Mouse (Mus musculus): ENCODE measurements around the gene Mrgprx2. TPM values are rescaled to one million over a fixed set of nuclear protein-coding genes. Genes with fewer than 3 reads are reported as not detected.
"Not testable (repeated sequence)": the region's sequence is repeated elsewhere in the genome, so short reads cannot be mapped to it uniquely, and the experiment has no call there.

Gene Mrgprx2
- not detected in 2 replicates for polyA plus RNA-seq (2015; fragmentation: Nextera tagmentation; extraction: Ambion mirVana)

DNA sequence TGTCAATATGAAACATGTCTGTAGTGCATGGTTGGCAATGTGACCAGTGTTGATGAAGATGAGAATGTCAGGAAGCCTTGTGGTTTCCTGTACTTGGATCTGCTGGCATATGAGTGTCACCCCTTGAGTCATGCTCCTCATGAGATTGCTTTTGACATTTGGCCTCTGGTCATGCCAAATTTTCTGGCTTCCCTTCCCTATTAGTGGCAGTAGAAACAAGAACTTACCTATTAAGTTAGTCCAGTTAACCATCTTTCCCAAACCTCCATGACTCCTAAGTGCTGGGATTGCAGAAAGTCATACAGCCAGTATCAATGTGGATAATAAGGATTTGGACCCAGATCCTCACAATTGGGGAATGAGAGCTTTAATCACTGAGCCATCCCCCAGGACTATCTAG is at the start of gene Mrgprx2:
Gene Mrgprx2, minus strand, starts transcription at position 101 of the 400 bp plus-strand sequence.
- Histone ChIP-seq H3K4me2 (no peak within 1 kb of the TSS), H3K4me1 (no peaks in the 10 kb centered on the region), H3K27me3 (no peaks in the 10 kb centered on the region), H3K9me3 (replicated peaks) (peaks cover 21% of the 10 kb centered on the region), H3K27ac (no peak within 1 kb of the TSS), H3K4me3 (no peak within 1 kb of the TSS), H3K9ac (no peak within 1 kb of the TSS), H3K36me3 (ENCODE audit: poor library complexity, severe bottlenecking) (no peaks in the 10 kb centered on the region)
- no peak for ATAC-seq

DNA sequence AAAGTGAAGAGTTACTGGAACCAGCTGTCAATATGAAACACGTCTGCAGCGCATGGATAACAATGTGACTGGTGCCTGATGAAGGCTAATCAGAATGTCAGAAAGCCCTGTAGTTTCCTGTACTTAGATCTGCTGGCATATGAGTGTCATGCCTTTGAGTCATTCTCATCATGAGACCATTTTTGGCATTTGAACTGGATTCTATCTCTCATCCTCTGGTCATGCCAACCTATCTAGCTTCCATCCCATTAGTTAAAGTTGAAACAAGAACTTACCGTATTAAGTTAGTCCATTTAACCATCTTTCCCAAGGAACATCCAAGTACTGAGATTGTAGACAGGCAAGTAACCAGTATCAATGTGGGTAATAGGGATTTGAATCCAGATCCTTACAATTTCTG is 42.9 kb downstream of the Mrgprx2 start, which contains the start of gene Mrgprb1:
Gene Mrgprb1, minus strand, starts transcription at position 101 of the 400 bp plus-strand sequence.
- Histone ChIP-seq H3K27me3 (no peaks in the 10 kb centered on the region), H3K9me3 (replicated peaks) (peaks cover 22% of the 10 kb centered on the region), H3K4me2 (no peak within 1 kb of the TSS), H3K9ac (no peak within 1 kb of the TSS), H3K4me3 (no peak within 1 kb of the TSS), H3K4me1 (no peaks in the 10 kb centered on the region), H3K36me3 (ENCODE audit: poor library complexity, severe bottlenecking) (no peaks in the 10 kb centered on the region), H3K27ac (no peak within 1 kb of the TSS)
- WGBS: 87% methylated on average over 3 of the region's 3 CpGs
- no peak for ATAC-seq

DNA sequence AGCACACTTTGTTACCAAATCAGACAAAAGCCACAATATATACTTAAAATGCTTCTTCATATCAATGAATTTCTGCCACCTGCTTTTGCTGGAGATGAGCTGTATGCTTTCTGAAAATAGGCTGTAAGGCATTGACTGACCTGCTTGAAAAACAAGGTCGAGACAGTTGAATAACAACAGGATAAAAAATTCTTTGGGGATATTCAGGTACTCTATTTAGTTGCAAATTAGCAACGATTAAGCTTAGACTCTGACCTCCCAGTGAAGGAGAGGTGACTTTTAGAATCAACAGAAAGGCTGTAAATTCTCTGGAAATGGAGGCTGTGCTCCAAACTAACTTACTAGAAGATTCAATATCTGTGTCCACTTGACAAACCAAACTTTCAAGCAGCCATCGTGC is 62.5 kb downstream of the Mrgprx2 start:
- Histone ChIP-seq H3K27ac (no peak overlapping the region), H3K9me3 (replicated peaks) (peaks cover 33% of the 10 kb centered on the region), H3K4me2 (no peak overlapping the region), H3K9ac (no peak overlapping the region), H3K4me3 (no peak overlapping the region), H3K36me3 (ENCODE audit: poor library complexity, severe bottlenecking) (no peaks in the 10 kb centered on the region), H3K4me1 (no peaks in the 10 kb centered on the region), H3K27me3 (no peaks in the 10 kb centered on the region)
- WGBS: 58% methylated on average over 3 of the region's 3 CpGs
- ATAC-seq: no peak

DNA sequence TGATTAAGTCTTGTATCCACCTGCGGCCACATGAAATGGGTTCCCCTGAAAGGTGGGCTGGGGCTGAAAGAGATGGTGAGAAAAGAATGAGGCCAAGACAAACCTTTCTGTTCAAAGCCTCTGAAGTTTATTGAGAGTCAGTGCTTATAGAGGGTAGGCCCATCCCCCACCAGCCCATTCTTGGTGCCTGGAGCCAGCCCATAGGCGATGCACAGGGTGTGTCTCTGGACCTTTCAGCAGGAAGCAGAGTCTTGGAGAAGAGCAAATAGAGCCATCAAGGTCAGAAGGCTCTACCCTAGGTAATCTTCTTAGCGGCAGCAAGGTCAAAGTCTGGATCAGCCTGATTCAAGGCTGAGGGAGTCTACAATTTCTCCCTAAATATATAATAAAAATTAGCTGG is 63.2 kb downstream of the Mrgprx2 start:
- H3K36me3 ChIP-seq (ENCODE audit: poor library complexity, severe bottlenecking); H3K4me1 ChIP-seq; H3K4me3 ChIP-seq; H3K9ac ChIP-seq; H3K27me3 ChIP-seq; H3K4me2 ChIP-seq; H3K27ac ChIP-seq; ATAC-seq: not testable (repeated sequence)
- peaks cover 30% of the 10 kb centered on the region for H3K9me3 ChIP-seq (replicated peaks)
- 80% methylated on average over 3 of the region's 3 CpGs for WGBS

Other genes starting within 250 kb of the Mrgprx2 start
- gene Mrgprb8, start 110.8 kb downstream of the Mrgprx2 start, polyA plus RNA-seq (2015; fragmentation: Nextera tagmentation; extraction: Ambion mirVana): not detected in 2 replicates
- gene Mrgprb1, start 43.0 kb downstream of the Mrgprx2 start, polyA plus RNA-seq (2015; fragmentation: Nextera tagmentation; extraction: Ambion mirVana): not detected in 2 replicates
- gene Mrgprb2, start 58.8 kb upstream of the Mrgprx2 start, polyA plus RNA-seq (2015; fragmentation: Nextera tagmentation; extraction: Ambion mirVana): not detected in 2 replicates
- gene Mrgprb3, start 144.5 kb upstream of the Mrgprx2 start, polyA plus RNA-seq (2015; fragmentation: Nextera tagmentation; extraction: Ambion mirVana): not detected in 2 replicates